Mouse (Mus musculus): Measurements from ENCODE around the gene Ctnnd1.

DNA sequence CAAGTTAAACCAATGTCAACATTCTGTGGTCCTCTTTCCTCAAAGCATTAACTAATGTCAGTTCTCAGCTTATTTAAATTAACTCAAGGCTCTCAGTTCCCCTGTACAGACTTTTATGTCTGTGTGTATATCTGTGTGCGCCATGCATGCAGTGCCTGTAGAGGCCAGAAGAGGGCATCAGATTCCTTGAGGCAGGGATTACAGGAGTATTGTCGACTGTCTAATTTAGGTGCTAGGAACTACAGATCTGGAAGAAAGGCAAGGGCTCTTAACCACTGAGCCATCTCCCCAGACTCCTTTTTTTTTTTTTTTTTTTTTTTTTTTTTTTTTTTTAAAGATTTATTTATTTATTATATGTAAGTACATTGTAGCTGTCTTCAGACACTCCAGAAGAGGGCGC is 69.4 kb downstream of the Ctnnd1 start:
- no peak for TF ChIP-seq GATA1 (IDR thresholded peaks at IDR 0.05; ENCODE audit: borderline replicate concordance, low read length)
- TF ChIP-seq FLI1 (IDR thresholded peaks at IDR 0.05; ENCODE audit: low read length): no peak

Measured in megakaryocyte, embryonic 14.5 days (primary cell).